Mouse (Mus musculus): ENCODE measurements around the gene Zc3h12b. TPM values are rescaled to one million over a fixed set of nuclear protein-coding genes. Genes with fewer than 3 reads are reported as not detected.

Zc3h12b gene
- 12.9 and 13.9 TPM in 2 replicates for polyA plus RNA-seq (2021; fragmentation: Nextera tagmentation)
- long read RNA-seq, experiment 1, partial matches to known transcripts: 2 of 7 reads
- long read RNA-seq, experiment 1, other reads (novel, unspliced or antisense): 5 of 7 reads
- long read RNA-seq, experiment 2, partial matches to known transcripts: 4 of 24 reads
- long read RNA-seq, experiment 2, other reads (novel, unspliced or antisense): 19 of 24 reads

GRCm38 (mm10) chrX:95711227-95712111 is at the start of gene Zc3h12b:
TSS of gene Zc3h12b (plus strand) at chrX:95711678.

GRCm38 (mm10) chrX:95956497-95957293 is 245.2 kb downstream of the Zc3h12b start, which contains the start of gene Las1l:
TSS of gene Las1l (minus strand) at chrX:95956962.

Other genes with a start within 250 kb of the Zc3h12b start
- gene Asb12, start 153.7 kb upstream of the Zc3h12b start, polyA plus RNA-seq (2021; fragmentation: Nextera tagmentation): not detected in 2 replicates
- gene Pfn5, start 153.6 kb upstream of the Zc3h12b start, polyA plus RNA-seq (2021; fragmentation: Nextera tagmentation): not detected in 2 replicates
- 5.2 and 5.4 TPM in 2 replicates for gene Zc4h2, start 53.2 kb upstream of the Zc3h12b start, polyA plus RNA-seq (2021; fragmentation: Nextera tagmentation)
- gene Las1l, start 245.3 kb downstream of the Zc3h12b start, polyA plus RNA-seq (2021; fragmentation: Nextera tagmentation): 17.5 and 21.9 TPM in 2 replicates

Data from layer of hippocampus, adult 6 months (tissue).